Mouse (Mus musculus) G1E (cell line): ENCODE measurements around the gene A630001G21Rik. TPM values are rescaled to one million over a fixed set of nuclear protein-coding genes. Genes with fewer than 3 reads are reported as not detected.

Experiments used
- ATAC-seq: 2 replicates; pipeline ENCODE4 v1.8.0; 2016; ENCODE audit warnings: mild to moderate bottlenecking; ENCODE audit not compliant: insufficient number of reproducible peaks, poor library complexity, low FRiP score, severe bottlenecking; ENCODE audit errors: extremely low read depth
- DNase-seq: peaks from one replicate; pipeline ENCODE4 v3.0.0; 2012; ENCODE audit warnings: low spot score
- H3K27me3 ChIP-seq: 2 replicates; pipeline ENCODE4 v1.6.1; 2012; ENCODE audit warnings: mild to moderate bottlenecking, low read length, inconsistent platforms; ENCODE audit not compliant: insufficient read depth
- H3K36me3 ChIP-seq: replicated peaks from 2 replicates; pipeline ENCODE3; 2012; ENCODE audit warnings: mild to moderate bottlenecking, inconsistent platforms
- H3K4me1 ChIP-seq: 2 replicates; pipeline ENCODE4 v1.6.1; 2012; ENCODE audit warnings: low read depth, low read length, inconsistent platforms, mixed read lengths; ENCODE audit not compliant: insufficient read depth
- H3K4me3 ChIP-seq: 2 replicates; pipeline ENCODE4 v1.5.1; 2012; ENCODE audit warnings: low read depth, mild to moderate bottlenecking, inconsistent platforms, low read length, moderate library complexity, mixed read lengths
- H3K9me3 ChIP-seq: replicated peaks from 2 replicates; pipeline ENCODE4 v1.6.1; 2012; ENCODE audit warnings: inconsistent platforms
- CTCF ChIP-seq: IDR thresholded peaks from 2 replicates; pipeline ENCODE4 v1.5.1; 2012; ENCODE audit warnings: low read depth, low read length, inconsistent platforms, mixed read lengths
- GATA1 ChIP-seq: IDR thresholded peaks from 2 replicates; pipeline ENCODE4 v1.6.1; 2012; ENCODE audit warnings: borderline replicate concordance, low read length, inconsistent platforms, mixed read lengths
- GATA2 ChIP-seq: IDR thresholded peaks from 2 replicates; pipeline ENCODE4 v1.6.1; 2012; ENCODE audit warnings: low read depth, low read length, inconsistent platforms, borderline replicate concordance
- POLR2AphosphoS5 ChIP-seq: IDR thresholded peaks from 2 replicates; pipeline ENCODE4 v1.6.1; 2012; ENCODE audit warnings: low read depth, low read length, inconsistent platforms; ENCODE audit not compliant: insufficient replicate concordance
- TAL1 ChIP-seq: conservative IDR thresholded peaks from 2 replicates; pipeline ENCODE4 v1.6.1; 2012; ENCODE audit warnings: low read depth, low read length, inconsistent platforms, mixed read lengths
- polyA plus RNA-seq: library from polyadenylated mRNA; stranded (reverse); fragments of >175 nt; gene quantifications from 2 replicates; pipeline ENCODE4 v1.2.3, GENCODE M21; 2012
- total RNA-seq, 2 experiments: library from RNA; stranded (forward) in 1 of 2; stranded (reverse) in 1 of 2; fragments of 200-1000 nt in 1 of 2; fragments of >200 nt in 1 of 2; fragmentation: Nextera tagmentation in 1 of 2; gene quantifications; 2 replicates each; pipeline ENCODE4 v1.2.3; 2014 to 2017

A630001G21Rik gene
- total and polyA plus RNA-seq, 3 experiments, result 0.16 TPM; not detected in 2

GRCm38 (mm10) chr1:85732581-85732980, 45.9 kb downstream of the A630001G21Rik start:
- no peak for TF ChIP-seq TAL1
- DNase-seq, result no peak
- no peaks in the 10 kb centered on the region for H3K36me3 ChIP-seq
- no peak for ATAC-seq
- peaks cover 4% of the 10 kb centered on the region; the same call in 1 of the 2 replicates for H3K9me3 ChIP-seq
- H3K4me3 ChIP-seq, result no peak overlapping the region
- H3K27me3 ChIP-seq, result no peaks in the 10 kb centered on the region
- no peaks in the 10 kb centered on the region for H3K4me1 ChIP-seq

- Histone ChIP-seq H3K9me3 (peaks cover 4% of the 10 kb centered on the region; the same call in 1 of the 2 replicates), H3K27me3 (no peaks in the 10 kb centered on the region), H3K4me3 (no peak overlapping the region), H3K4me1 (no peaks in the 10 kb centered on the region), H3K36me3 (no peaks in the 10 kb centered on the region)
- ATAC-seq, result no peak
- TF ChIP-seq CTCF (no peak), GATA2 (no peak), GATA1 (no peak), TAL1 (no peak), POLR2AphosphoS5 (no peak)
- no peak for DNase-seq
Observed at GRCm38 (mm10) chr1:85730471-85730870, 48.0 kb downstream of the A630001G21Rik start.

- ATAC-seq, result no peak
- no peaks in the 10 kb centered on the region for H3K36me3 ChIP-seq
Observed at GRCm38 (mm10) chr1:85720220-85720893, 58.1 kb downstream of the A630001G21Rik start.

GRCm38 (mm10) chr1:85719049-85719448, 59.4 kb downstream of the A630001G21Rik start:
- Histone ChIP-seq H3K4me1 (no peaks in the 10 kb centered on the region), H3K9me3 (peaks cover 26% of the 10 kb centered on the region), H3K27me3 (no peaks in the 10 kb centered on the region), H3K4me3 (no peak overlapping the region), H3K36me3 (no peaks in the 10 kb centered on the region)
- ATAC-seq, result no peak
- no peak for DNase-seq
- TF ChIP-seq CTCF, result no peak
- no peak for TF ChIP-seq GATA2
- TF ChIP-seq GATA1, result no peak
- TF ChIP-seq TAL1, result no peak
- no peak for TF ChIP-seq POLR2AphosphoS5

More at GRCm38 (mm10) chr1:85720220-85720893, 58.1 kb downstream of the A630001G21Rik start:
- no peaks in the 10 kb centered on the region for H3K27me3 ChIP-seq
- no peak overlapping the region for H3K4me3 ChIP-seq
- DNase-seq, result no peak
- H3K9me3 ChIP-seq, result peaks cover 29% of the 10 kb centered on the region
- H3K4me1 ChIP-seq, result no peaks in the 10 kb centered on the region
- TF ChIP-seq CTCF (no peak), GATA2 (no peak), POLR2AphosphoS5 (no peak), GATA1 (no peak), TAL1 (no peak)

GRCm38 (mm10) chr1:85716447-85717027, 61.9 kb downstream of the A630001G21Rik start:
- DNase-seq (no peak), ATAC-seq (no peak; the same call in 1 of the 2 replicates)
- TF ChIP-seq CTCF (no peak), TAL1 (no peak)
- H3K36me3 ChIP-seq, result no peaks in the 10 kb centered on the region
- no peak overlapping the region for H3K4me3 ChIP-seq
- H3K27me3 ChIP-seq, result no peaks in the 10 kb centered on the region
- H3K4me1 ChIP-seq, result no peaks in the 10 kb centered on the region
- peaks cover 13% of the 10 kb centered on the region for H3K9me3 ChIP-seq

GRCm38 (mm10) chr1:85714501-85714900, 63.9 kb downstream of the A630001G21Rik start:
- Histone ChIP-seq H3K36me3 (no peaks in the 10 kb centered on the region), H3K4me3 (no peak overlapping the region), H3K9me3 (peaks cover 2% of the 10 kb centered on the region; the same call in 1 of the 2 replicates), H3K27me3 (no peaks in the 10 kb centered on the region), H3K4me1 (no peaks in the 10 kb centered on the region)
- no peak for TF ChIP-seq GATA2
- TF ChIP-seq CTCF, result no peak
- no peak for TF ChIP-seq GATA1
- TF ChIP-seq POLR2AphosphoS5, result no peak
- TF ChIP-seq TAL1, result no peak
- ATAC-seq (no peak), DNase-seq (no peak)

GRCm38 (mm10) chr1:85706754-85707153, 71.7 kb downstream of the A630001G21Rik start:
- no peak overlapping the region for H3K4me3 ChIP-seq
- H3K36me3 ChIP-seq, result no peaks in the 10 kb centered on the region
- ATAC-seq (no peak), DNase-seq (no peak)
- no peaks in the 10 kb centered on the region for H3K27me3 ChIP-seq
- no peak for TF ChIP-seq GATA2
- no peak for TF ChIP-seq CTCF
- no peak for TF ChIP-seq GATA1
- no peak for TF ChIP-seq POLR2AphosphoS5
- no peak for TF ChIP-seq TAL1
- H3K9me3 ChIP-seq, result peaks cover 18% of the 10 kb centered on the region
- no peaks in the 10 kb centered on the region for H3K4me1 ChIP-seq
